Mouse (Mus musculus) heart, postnatal 0 days (tissue): ENCODE measurements around the gene Plekhm1.

Experiments used
- CTCF ChIP-seq: IDR thresholded peaks from 2 replicates; pipeline ENCODE4 v1.5.1; 2016; ENCODE audit warnings: antibody characterized with exemption, control low read depth, low read depth
- EP300 ChIP-seq: IDR thresholded peaks from 2 replicates; pipeline ENCODE4 v1.6.1; 2016; ENCODE audit warnings: antibody characterized with exemption, low read depth

- TF ChIP-seq CTCF (no peak), EP300 (no peak)
These were observed 38.6 kb downstream of the Plekhm1 start for GRCm38 (mm10) chr11:103373922-103374321.
